Mouse (Mus musculus): ENCODE results near the gene Dusp28.

The Dusp28 gene

DNA sequence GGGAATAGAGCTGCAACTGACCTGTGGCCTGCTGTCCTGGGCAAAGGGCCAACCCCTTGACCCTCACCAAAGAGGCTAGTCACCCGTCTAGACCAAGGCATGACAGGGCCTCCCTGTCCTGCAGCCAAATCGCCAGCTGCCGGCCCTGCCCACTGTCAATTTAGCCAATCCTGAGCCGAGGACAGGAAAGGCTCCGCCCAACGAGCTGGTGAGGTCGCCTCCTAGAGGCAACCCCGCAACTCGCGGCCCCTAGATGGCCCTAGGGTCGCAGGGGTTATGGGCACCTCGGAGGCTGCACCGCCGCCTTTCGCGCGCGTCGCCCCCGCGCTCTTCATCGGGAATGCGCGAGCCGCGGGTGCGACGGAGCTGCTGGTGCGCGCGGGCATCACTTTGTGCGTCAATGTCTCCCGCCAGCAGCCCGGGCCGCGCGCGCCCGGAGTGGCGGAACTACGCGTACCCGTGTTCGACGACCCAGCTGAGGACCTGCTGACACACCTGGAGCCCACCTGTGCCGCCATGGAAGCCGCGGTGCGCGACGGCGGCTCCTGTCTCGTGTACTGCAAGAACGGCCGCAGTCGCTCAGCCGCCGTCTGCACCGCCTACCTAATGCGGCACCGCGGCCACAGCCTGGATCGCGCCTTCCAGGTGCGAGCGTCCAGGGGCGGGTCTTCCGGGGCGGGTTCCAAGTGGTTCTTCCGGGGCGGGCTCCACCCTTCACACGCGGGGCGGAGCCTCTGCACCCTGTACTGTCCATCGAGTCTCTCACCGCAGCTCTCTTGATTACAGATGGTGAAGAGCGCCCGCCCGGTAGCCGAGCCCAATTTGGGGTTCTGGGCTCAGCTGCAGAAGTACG, at the start of gene Dusp28:
Gene Dusp28 (plus strand): TSS at position 203 of the 853 bp plus-strand sequence.
- DNase-seq (ENCODE audit: low spot score) = peak; percentile 93

- DNase-seq (ENCODE audit: low spot score) = no peak
Measured at GRCm38 (mm10) chr1:92861503-92861902, 45.3 kb upstream of the Dusp28 start.

GRCm38 (mm10) chr1:92863268-92863667, 43.5 kb upstream of the Dusp28 start:
- DNase-seq (ENCODE audit: low spot score) = no peak

GRCm38 (mm10) chr1:92866170-92866569, 40.6 kb upstream of the Dusp28 start:
- no peak for DNase-seq (ENCODE audit: low spot score)

GRCm38 (mm10) chr1:92869985-92870384, 36.8 kb upstream of the Dusp28 start:
- no peak for DNase-seq (ENCODE audit: low spot score)

DNA sequence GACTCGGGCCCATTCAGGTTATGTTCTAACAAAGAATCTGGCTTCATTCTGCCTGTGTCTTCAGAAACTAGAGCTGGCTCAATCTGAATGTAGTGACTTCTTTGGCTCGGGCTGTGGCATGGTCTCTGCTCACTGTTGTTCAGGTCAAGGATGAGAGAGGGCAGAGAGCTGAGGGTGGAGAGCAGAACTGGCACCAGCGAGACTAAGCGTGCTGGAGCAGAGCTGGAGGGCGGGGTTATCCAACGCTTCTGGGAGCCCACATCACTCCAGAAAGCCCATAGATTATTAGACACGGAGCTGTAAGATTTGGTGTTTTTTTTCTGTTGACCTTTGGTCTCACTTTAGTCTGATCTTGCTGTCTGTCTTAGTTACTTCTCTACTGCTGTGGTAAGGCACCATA, 34.1 kb upstream of the Dusp28 start:
- DNase-seq (ENCODE audit: low spot score) = no peak

DNA sequence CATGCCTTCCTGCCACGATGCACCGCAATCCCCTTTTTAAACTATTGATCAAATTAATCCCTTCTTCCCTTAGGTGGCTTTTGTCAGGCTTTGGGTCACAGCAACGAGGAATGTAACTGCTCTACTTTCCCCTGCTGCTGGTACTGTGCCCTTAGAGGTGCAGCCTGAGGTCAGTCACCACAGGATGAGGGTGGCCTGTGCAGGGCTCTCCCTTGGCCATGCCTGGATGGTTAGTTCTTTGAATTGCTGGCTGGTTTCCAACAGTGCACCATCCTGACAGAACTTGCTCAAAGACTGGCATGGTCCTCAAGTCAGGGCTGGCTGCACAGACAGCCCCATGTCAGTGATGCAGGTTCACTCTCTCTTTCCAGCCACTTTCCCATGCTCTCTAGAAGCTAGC, 32.8 kb upstream of the Dusp28 start:
- no peak for DNase-seq (ENCODE audit: low spot score)

GRCm38 (mm10) chr1:92875360-92876111, 31.2 kb upstream of the Dusp28 start:
- DNase-seq (ENCODE audit: low spot score) = no peak

DNA sequence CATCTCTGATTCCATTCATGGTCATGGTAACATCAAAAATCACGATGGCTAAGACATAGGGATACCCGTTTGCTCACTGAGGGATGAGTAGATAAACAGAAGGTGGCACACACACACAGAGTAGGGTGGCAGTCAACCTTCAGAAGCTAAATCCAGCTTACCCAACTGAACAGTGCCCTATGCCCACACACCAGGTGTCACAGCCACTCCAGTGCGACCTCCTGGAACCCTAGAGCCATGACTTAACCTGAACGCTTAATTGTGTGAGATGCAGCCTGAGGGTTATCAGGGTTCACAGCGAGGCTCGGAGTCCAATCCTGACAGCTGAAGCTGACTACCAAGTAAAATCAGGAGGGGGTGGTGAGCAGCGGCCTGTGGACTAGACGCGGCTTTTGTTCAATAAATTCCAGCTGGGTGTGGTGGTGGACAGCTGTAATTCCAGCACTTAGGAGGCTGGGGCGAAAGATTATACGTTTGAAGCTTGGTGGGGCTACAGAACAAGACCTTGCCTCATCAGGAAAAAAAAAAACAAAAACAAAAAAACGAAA, 29.3 kb upstream of the Dusp28 start:
- no peak for DNase-seq (ENCODE audit: low spot score)

GRCm38 (mm10) chr1:92878066-92878741, 28.6 kb upstream of the Dusp28 start:
- no peak for DNase-seq (ENCODE audit: low spot score)

DNA sequence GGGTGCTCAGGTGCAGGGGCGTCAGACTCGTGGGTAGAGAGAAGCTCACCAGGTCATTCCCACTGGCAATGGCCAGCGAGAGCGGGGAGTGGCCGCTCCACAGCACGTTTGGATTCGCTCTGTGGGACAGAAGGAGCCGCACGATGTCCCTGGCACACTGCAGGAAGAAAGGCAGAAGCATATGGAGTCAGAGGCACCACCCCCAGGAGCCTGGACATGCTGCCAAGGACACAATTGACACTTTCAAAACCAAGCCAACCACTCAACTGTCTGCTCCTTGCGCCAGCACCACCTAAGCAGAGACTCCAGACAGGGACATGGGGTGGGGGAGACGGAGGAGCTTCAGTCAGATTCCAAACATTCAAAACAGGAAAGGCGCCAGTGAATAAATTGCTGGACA, 27.5 kb upstream of the Dusp28 start:
- DNase-seq (ENCODE audit: low spot score) = no peak

DNA sequence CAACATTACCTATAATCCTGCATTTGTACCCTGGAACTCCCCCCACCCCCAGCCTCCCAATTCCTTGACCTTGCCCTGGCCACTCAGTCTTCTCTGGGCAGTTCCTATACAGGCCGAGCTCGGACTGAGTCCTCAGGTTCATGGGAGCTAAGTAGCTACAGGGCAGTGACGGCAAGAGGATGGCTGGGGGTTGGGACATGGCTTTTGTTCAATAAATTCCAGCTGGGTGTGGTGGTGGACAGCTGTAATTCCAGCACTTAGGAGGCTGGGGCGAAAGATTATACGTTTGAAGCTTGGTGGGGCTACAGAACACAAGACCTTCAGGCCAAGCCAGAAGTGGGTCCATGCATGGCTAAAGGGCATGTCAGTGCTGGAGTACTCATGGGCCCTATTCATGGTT, 26.7 kb upstream of the Dusp28 start:
- no peak for DNase-seq (ENCODE audit: low spot score)

GRCm38 (mm10) chr1:92881982-92882381, 24.8 kb upstream of the Dusp28 start:
- DNase-seq (ENCODE audit: low spot score) = no peak

DNA sequence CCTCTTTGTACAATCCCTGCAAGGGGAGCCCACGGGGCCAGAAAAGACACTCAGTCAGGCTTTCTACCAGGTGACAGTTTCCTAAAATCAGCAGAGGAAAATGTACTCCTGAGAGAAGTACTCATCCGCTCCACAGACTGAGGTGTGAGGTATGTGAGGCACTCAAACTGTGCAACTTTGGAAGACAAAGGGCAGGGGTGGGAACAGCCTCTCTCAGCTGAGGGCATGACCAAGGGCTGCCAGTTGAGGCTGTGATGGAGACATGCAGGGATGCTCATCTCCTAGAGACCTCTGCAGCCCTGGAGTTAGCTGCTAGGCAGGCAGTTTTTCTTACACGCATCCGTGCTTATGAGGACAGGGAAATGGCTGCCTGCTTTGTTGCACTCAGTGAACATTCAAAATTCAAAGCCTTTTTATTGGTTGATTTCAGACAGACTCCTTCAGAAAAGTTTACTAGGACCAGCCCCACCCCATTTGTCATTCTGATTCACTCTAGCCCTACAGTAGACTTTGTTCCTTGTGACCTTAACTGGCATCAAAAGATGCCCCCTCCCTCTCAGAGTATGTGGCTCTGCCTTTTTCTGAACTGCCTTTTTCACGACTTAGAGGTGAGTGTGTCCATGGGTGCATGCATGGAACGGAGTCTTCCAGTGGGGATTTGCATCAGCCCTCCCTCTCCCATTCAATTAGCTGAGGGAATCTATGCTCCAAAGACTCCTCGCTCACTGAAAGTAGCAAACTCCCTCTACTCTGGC, 17.7 kb upstream of the Dusp28 start:
- DNase-seq (ENCODE audit: low spot score) = no peak

DNA sequence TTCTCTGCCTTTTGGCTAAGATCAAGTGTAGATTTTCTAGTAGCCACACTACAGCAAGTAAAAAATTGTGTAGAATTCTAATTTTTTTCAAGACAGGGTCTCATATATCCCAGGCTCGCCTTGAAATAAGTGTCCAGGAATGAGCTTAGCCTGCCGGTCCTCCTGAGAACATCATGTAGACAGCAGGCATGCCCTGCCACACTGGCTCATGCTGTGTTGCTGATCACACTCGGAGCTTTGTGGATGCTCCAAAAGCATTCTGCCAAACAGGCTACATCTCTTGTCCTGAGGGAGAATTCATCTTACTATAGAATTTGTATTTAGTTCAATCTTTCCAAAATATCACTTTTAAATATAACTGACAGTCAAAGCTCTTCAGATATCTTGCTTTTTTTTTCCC, 14.0 kb upstream of the Dusp28 start:
- no peak for DNase-seq (ENCODE audit: low spot score)

- DNase-seq (ENCODE audit: low spot score) = no peak
Measured at GRCm38 (mm10) chr1:92893896-92894295, 12.9 kb upstream of the Dusp28 start.

DNA sequence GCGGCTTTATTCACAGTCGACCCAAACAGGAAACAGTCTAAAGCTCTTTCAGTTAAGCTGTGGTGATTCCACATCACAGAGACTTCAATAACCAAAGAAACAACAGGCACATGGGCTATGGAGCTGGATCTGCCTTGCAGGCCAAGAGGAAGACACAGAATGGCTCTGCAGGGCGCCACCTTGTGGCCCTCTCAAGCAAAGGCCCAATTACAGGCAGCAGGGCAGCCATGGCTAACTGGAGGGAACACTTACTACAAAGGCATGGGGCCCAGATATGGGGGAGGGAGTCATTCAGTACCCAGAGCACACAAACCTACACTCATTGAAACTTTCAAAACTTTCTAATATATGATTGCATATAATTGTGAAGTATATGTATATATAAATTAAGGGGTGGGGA, 11.7 kb upstream of the Dusp28 start:
- peak; percentile 81 for DNase-seq (ENCODE audit: low spot score)

GRCm38 (mm10) chr1:92902786-92903185, 4.0 kb upstream of the Dusp28 start, which contains the start of gene Ankmy1:
Ankmy1 (minus strand) TSS chr1:92902906.
- DNase-seq (ENCODE audit: low spot score) = peak; percentile 59

- DNase-seq (ENCODE audit: low spot score) = peak; percentile 22
Measured at GRCm38 (mm10) chr1:92903627-92904026, 3.2 kb upstream of the Dusp28 start.

- no peak for DNase-seq (ENCODE audit: low spot score)
Measured at GRCm38 (mm10) chr1:92905703-92906310, 974 bp upstream of the Dusp28 start.

All from MN1 (cell line).